Mouse (Mus musculus) embryo, embryonic 10.5 days (tissue): Measurements from ENCODE around the gene Eef1e1.
"Not testable (repeated sequence)": the region's sequence is repeated elsewhere in the genome, so short reads cannot be mapped to it uniquely, and the experiment has no call there.

ENCODE experiments used
- DNase-seq: peaks from one replicate; pipeline ENCODE4 v3.0.0-alpha.2; 2015; ENCODE audit warnings: low spot score

The Eef1e1 gene

GRCm38 (mm10) chr13:38624292-38624902 is 34.5 kb downstream of the Eef1e1 start:
- no peak for DNase-seq

DNA sequence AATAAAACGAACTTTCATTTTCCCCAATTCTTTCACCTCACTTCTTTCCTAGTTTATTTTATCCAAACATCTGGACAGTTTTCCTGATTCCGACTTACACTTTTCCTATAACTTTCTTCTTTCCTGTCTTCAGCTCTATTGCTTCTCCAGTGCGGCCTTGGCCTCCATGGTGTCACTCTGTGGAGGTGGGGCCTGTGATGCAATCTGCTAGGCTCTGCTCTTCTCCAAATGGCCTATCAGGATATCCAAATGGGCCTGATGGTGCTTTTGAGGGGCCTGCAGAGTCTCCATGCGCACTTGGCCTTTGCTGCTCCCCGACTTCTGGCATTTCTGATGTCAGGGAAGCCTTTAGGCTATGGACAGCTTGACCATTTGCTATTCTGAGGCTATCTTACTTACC is 35.6 kb downstream of the Eef1e1 start:
- DNase-seq = no peak

GRCm38 (mm10) chr13:38618001-38618630 is 40.7 kb downstream of the Eef1e1 start:
- not testable (repeated sequence) for DNase-seq

DNA sequence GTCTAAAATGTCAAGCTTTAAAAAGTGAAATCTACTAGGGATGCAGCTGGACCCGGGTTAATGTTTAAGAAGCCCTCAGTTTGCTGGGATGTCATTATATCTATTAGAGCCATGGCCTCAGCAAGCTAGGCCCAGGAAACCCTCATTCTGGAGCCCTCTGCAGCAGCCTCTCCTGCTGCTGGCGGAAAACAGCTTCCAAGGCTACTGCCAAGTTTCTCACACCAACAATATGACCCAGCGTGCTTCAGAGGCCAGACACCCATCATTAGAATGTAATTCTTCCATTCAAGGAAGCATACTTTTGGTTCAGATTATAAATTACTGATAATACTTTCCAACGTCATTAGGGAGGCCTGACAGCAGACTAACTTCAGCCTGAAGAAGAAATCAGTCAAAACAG is 42.0 kb downstream of the Eef1e1 start:
- no peak for DNase-seq

GRCm38 (mm10) chr13:38615656-38616055 is 43.2 kb downstream of the Eef1e1 start:
- no peak for DNase-seq

- DNase-seq = no peak
These were observed 44.6 kb downstream of the Eef1e1 start for GRCm38 (mm10) chr13:38614298-38614697.

GRCm38 (mm10) chr13:38613583-38613982 is 45.3 kb downstream of the Eef1e1 start:
- no peak for DNase-seq

GRCm38 (mm10) chr13:38612608-38613007 is 46.2 kb downstream of the Eef1e1 start:
- no peak for DNase-seq

GRCm38 (mm10) chr13:38612179-38612578 is 46.7 kb downstream of the Eef1e1 start:
- no peak for DNase-seq

DNA sequence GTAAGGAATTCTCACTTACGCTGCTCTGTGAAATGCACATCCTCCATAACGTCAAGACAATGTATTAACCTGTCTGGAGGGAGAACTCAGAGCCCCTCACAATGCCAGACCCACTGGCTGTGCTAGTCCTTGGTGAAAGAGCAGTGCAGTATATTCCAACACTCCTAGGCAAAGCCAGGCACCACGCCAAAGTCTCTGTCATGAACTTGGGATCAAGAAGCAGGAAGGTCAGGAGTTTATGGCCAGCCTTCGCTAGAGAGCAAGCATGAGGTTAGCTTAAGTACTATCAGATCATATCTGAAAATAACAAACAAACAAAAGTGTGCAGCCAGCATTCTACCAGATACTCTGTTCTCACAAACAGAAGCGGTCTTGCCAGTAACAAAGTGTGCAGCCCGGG is 48.5 kb downstream of the Eef1e1 start:
- DNase-seq = no peak

GRCm38 (mm10) chr13:38607130-38607529 is 51.7 kb downstream of the Eef1e1 start:
- DNase-seq = no peak

DNA sequence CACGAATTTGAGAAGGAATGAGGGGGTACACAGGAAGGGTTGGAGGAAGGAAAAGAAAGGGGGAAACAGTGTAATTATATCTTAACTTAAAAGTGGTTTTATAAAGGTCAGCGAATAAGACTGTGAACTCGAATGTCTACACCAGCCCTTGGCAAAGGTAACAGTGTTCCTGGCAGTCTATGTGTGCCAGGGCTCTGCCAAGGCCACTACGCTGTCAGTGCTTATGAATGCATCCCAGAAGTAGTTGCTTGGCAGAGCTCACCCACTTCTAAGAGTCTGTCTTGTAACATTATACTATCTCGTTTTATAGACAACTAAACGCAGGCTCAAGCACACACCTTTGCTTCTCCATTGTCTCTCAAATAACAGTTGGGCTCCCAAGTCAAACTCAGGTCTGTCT is 53.5 kb downstream of the Eef1e1 start:
- no peak for DNase-seq

DNA sequence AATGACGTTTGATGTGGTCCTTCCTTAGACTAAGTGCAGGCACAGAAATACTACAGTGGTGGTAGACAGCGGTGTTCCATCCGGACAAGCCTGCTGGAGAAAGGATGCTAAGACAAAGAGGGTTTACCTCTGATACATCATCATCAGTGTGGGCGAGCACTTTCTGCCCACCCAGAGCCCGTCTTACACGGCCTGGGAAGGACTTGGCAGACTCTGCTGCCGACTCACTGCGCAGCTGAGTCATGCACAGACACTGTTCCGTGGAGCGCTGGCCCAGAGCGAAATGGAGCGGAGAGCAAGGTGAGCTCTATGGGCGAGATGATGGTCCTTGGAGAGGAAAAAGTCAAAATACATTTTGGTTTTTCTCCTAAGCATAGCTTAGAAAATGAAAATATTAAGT is 55.9 kb downstream of the Eef1e1 start:
- DNase-seq = no peak

GRCm38 (mm10) chr13:38602243-38602832 is 56.5 kb downstream of the Eef1e1 start:
- no peak for DNase-seq

DNA sequence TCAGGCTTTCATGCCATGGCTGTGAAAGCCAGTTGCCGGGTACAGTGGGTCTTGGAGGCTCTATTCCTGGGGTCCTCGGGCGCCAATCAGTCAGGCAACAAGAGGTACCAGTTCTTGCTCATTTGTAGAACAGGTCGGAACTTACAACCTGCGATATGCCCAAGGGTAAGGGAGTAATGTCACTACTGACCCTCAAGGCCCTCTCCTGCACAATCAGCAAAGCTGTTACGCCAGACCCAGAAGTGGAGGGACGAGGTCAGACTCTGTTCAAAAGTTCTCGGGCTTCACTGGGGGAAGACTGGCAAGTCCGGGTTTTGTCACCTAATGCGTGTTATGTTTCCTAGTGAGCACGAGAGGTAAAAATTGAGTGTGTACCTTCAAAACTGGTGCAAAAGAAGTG is 58.0 kb downstream of the Eef1e1 start:
- DNase-seq = no peak

DNA sequence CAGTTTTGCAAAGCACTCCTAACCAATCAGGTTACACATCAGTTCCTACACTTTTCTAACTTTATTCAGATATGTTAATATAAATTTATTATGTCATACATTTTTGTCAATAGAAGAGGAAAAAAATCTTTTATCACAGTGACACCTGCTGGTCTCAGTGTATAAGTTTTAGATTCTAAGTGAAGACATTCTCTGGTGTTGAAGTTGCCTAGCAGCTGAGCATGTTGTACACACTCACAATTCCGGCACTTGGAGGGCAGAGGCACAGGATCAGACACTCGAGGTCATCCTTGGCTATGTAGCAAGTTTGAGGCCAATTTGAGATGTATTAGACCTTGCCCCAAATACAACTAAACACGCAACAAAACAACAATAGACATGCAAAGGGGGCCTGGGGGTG is 61.8 kb downstream of the Eef1e1 start:
- peak; percentile 37 for DNase-seq

DNA sequence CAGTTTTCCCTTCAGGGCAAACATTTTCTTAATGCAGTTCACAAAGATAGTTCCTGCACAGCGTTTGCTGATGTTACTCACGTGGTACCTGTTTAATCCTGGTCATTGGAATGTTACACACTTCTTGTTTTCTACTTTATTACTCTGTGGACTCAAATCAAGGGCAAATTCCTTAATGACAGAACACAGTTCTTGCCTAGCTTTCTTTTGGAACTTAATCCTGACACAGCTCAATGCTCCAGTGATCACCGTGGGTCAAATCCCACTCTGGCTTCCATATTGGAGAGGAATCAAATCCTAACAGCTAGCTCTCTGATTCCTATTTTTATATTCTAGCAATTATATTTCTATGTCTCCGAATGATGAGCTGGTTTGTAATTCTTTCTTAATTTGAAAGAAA is 62.4 kb downstream of the Eef1e1 start:
- DNase-seq = no peak
